Mouse (Mus musculus) liver, adult 2 months (tissue): ENCODE measurements around the gene Tgfb2. TPM values are rescaled to one million over a fixed set of nuclear protein-coding genes. Genes with fewer than 3 reads are reported as not detected.

ENCODE experiments used
- DNase-seq: peaks from one replicate; pipeline ENCODE4 v3.0.0-alpha.2; 2011; ENCODE audit warnings: low read depth, low spot score; ENCODE audit errors: extremely low read depth
- H3K27ac ChIP-seq: fragments of 200-500 bp; replicated peaks from 2 replicates; pipeline ENCODE4 v1.5.1; 2012; ENCODE audit warnings: low read depth, mild to moderate bottlenecking, control low read depth, inconsistent platforms, low read length; ENCODE audit not compliant: insufficient read depth
- H3K27me3 ChIP-seq: fragments of 200-500 bp; 2 replicates; pipeline ENCODE4 v1.6.1; 2012; ENCODE audit warnings: mild to moderate bottlenecking, moderate library complexity, low read length, inconsistent platforms; ENCODE audit not compliant: control insufficient read depth, insufficient read depth
- H3K36me3 ChIP-seq: fragments of 200-500 bp; 2 replicates; pipeline ENCODE4 v1.6.1; 2012; ENCODE audit warnings: low read length, inconsistent platforms; ENCODE audit not compliant: control insufficient read depth, insufficient read depth
- H3K4me1 ChIP-seq: fragments of 200-500 bp; 2 replicates; pipeline ENCODE4 v1.6.1; 2011; ENCODE audit warnings: low read length; ENCODE audit not compliant: control insufficient read depth, insufficient read depth
- H3K4me3 ChIP-seq: fragments of 200-500 bp; 2 replicates; pipeline ENCODE4 v1.5.1; 2011; ENCODE audit warnings: low read depth, mild to moderate bottlenecking, control low read depth, low read length, moderate library complexity; ENCODE audit not compliant: insufficient read depth
- H3K79me2 ChIP-seq: fragments of 200-500 bp; 2 replicates; pipeline ENCODE4 v1.6.1; 2012; ENCODE audit warnings: inconsistent platforms, mild to moderate bottlenecking, low read length, moderate library complexity; ENCODE audit not compliant: control insufficient read depth, insufficient read depth
- H3K9ac ChIP-seq: fragments of 200-500 bp; 2 replicates; pipeline ENCODE4 v1.6.1; 2012; ENCODE audit warnings: low read depth, mild to moderate bottlenecking, control low read depth, inconsistent platforms, low read length
- CTCF ChIP-seq: fragments of 200-500 bp; IDR thresholded peaks from 2 replicates; pipeline ENCODE4 v1.5.1; 2011; ENCODE audit warnings: low read depth, low read length, control low read depth
- POLR2A ChIP-seq: fragments of 200-500 bp; IDR thresholded peaks from 2 replicates; pipeline ENCODE4 v1.6.1; 2011; ENCODE audit warnings: low read length, control low read depth; ENCODE audit not compliant: insufficient read depth; ENCODE audit errors: extremely low read depth
- WGBS: fragments of 180-500 bp; shearing (Covaris S2); methylation state at CpG from one replicate; pipeline ENCODE4 v1.1.7; 2018; 5-methylcytosine and 5-hydroxymethylcytosine counted together
- polyA plus RNA-seq: library from polyadenylated mRNA; depleted of rRNA; stranded (reverse); fragments of >200 nt; gene quantifications from 2 replicates; pipeline ENCODE4 v1.2.3, GENCODE M21; 2012
- total RNA-seq: library from RNA; depleted of rRNA; stranded (reverse); fragments of >200 nt; gene quantifications from 2 replicates; pipeline ENCODE4 v1.2.3, GENCODE M21; 2014

Tgfb2 gene
- total and polyA plus RNA-seq, 2 experiments: 0.12 to 0.28 TPM

GRCm38 (mm10) chr1:186691708-186692107 is 14.1 kb downstream of the Tgfb2 start:
- no peak for DNase-seq
- TF ChIP-seq CTCF (no peak), POLR2A (no peak)
- WGBS: 85% methylated on average over 9 of the region's 9 CpGs
- no peaks in the 10 kb centered on the region for H3K36me3 ChIP-seq
- no peaks in the 10 kb centered on the region for H3K79me2 ChIP-seq
- H3K4me1 ChIP-seq: no peaks in the 10 kb centered on the region
- H3K9ac ChIP-seq: no peak overlapping the region
- no peak overlapping the region for H3K4me3 ChIP-seq
- H3K27me3 ChIP-seq: no peaks in the 10 kb centered on the region
- no peak overlapping the region for H3K27ac ChIP-seq

DNA sequence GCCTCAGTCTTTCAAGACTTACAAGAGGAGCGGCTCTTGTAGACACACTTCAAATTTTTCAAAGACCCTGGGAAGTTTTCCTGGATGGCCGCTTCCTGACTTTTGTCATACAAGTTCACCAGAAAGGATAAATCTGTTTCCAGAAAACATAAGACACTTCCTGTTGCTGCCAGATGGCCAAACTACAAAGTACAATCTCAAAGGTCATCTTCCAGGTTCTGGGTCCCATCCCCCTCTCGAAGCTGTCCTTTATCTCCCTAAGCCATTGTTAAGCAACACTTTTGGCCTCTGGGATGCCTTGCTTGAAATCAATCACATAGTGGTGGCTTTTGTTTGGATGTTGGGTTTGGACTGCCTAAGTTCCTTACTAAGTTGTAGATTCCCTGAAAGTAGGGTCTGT is 21.7 kb downstream of the Tgfb2 start:
- Histone ChIP-seq H3K4me3 (no peak overlapping the region), H3K36me3 (no peaks in the 10 kb centered on the region), H3K27ac (no peak overlapping the region), H3K27me3 (no peaks in the 10 kb centered on the region), H3K9ac (no peak overlapping the region), H3K79me2 (no peaks in the 10 kb centered on the region), H3K4me1 (peaks cover 12% of the 10 kb centered on the region)
- TF ChIP-seq POLR2A (no peak), CTCF (no peak)
- 56% methylated on average over 3 of the region's 3 CpGs for WGBS
- DNase-seq: peak; percentile 76

GRCm38 (mm10) chr1:186682606-186683005 is 23.2 kb downstream of the Tgfb2 start:
- Histone ChIP-seq H3K4me1 (peaks cover 12% of the 10 kb centered on the region), H3K79me2 (no peaks in the 10 kb centered on the region), H3K27me3 (no peaks in the 10 kb centered on the region), H3K4me3 (no peak overlapping the region), H3K36me3 (no peaks in the 10 kb centered on the region), H3K27ac (peak overlapping the region; percentile 87), H3K9ac (no peak overlapping the region)
- TF ChIP-seq CTCF (no peak), POLR2A (no peak)
- WGBS: 30% methylated on average over 7 of the region's 7 CpGs
- DNase-seq: peak; percentile 87

- Histone ChIP-seq H3K27me3 (no peaks in the 10 kb centered on the region), H3K4me3 (no peak overlapping the region), H3K9ac (no peak overlapping the region), H3K4me1 (peaks cover 5% of the 10 kb centered on the region), H3K79me2 (no peaks in the 10 kb centered on the region), H3K27ac (no peak overlapping the region), H3K36me3 (no peaks in the 10 kb centered on the region)
- TF ChIP-seq POLR2A: no peak
- TF ChIP-seq CTCF: no peak
- DNase-seq: no peak
- WGBS: 86% methylated on average over 12 of the region's 12 CpGs
These were observed 28.2 kb downstream of the Tgfb2 start for GRCm38 (mm10) chr1:186677614-186678013.

DNA sequence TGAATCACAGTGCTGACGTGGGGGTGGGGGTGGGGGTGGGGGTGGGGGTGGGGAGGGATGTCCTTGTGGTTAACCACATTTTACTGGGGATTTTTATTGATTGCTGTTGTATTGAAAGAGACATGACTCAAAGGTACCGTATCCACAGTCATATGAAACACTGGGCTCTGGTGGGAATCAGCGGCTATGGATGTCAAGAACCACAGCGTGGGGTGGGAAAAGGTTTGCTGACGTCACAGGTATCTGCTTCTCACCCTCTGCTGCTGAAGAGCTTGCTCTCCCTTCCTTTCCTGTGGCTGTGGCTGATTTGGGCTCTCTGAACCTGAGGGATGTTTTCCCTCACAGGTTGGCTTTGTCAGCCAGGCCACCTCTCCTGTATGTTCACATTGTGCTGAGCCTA is 29.6 kb downstream of the Tgfb2 start:
- no peaks in the 10 kb centered on the region for H3K27me3 ChIP-seq
- H3K9ac ChIP-seq: no peak overlapping the region
- 77% methylated on average over 5 of the region's 5 CpGs for WGBS
- TF ChIP-seq POLR2A (no peak), CTCF (no peak)
- no peaks in the 10 kb centered on the region for H3K79me2 ChIP-seq
- H3K4me3 ChIP-seq: no peak overlapping the region
- no peaks in the 10 kb centered on the region for H3K36me3 ChIP-seq
- H3K4me1 ChIP-seq: no peaks in the 10 kb centered on the region
- H3K27ac ChIP-seq: no peak overlapping the region
- DNase-seq: no peak

GRCm38 (mm10) chr1:186675263-186675662 is 30.5 kb downstream of the Tgfb2 start:
- no peaks in the 10 kb centered on the region for H3K79me2 ChIP-seq
- TF ChIP-seq POLR2A: no peak
- TF ChIP-seq CTCF: no peak

More at GRCm38 (mm10) chr1:186675263-186675662, 30.5 kb downstream of the Tgfb2 start:
- H3K36me3 ChIP-seq: no peaks in the 10 kb centered on the region
- DNase-seq: no peak
- no peaks in the 10 kb centered on the region for H3K27me3 ChIP-seq
- no peaks in the 10 kb centered on the region for H3K4me1 ChIP-seq
- 77% methylated on average over 6 of the region's 6 CpGs for WGBS
- H3K4me3 ChIP-seq: no peak overlapping the region
- no peak overlapping the region for H3K9ac ChIP-seq
- H3K27ac ChIP-seq: no peak overlapping the region
